Mouse (Mus musculus) liver, adult 2 months (tissue): ENCODE results near the gene Prr7.

Experiments used
- CTCF ChIP-seq: fragments of 200-500 bp; IDR thresholded peaks from 2 replicates; pipeline ENCODE4 v1.5.1; 2011; ENCODE audit warnings: low read depth, low read length, control low read depth
- POLR2A ChIP-seq: fragments of 200-500 bp; IDR thresholded peaks from 2 replicates; pipeline ENCODE4 v1.6.1; 2011; ENCODE audit warnings: low read length, control low read depth; ENCODE audit not compliant: insufficient read depth; ENCODE audit errors: extremely low read depth

- no peak for TF ChIP-seq CTCF
- no peak for TF ChIP-seq POLR2A
Measured at GRCm38 (mm10) chr13:55464027-55464884, at the start of gene Prr7.
